Mouse (Mus musculus) intestine, postnatal 0 days (tissue): ENCODE results near the gene Mybl2. TPM values are rescaled to one million over a fixed set of nuclear protein-coding genes. Genes with fewer than 3 reads are reported as not detected.
"Not testable (repeated sequence)": the region's sequence is repeated elsewhere in the genome, so short reads cannot be mapped to it uniquely, and the experiment has no call there.

Source experiments
- ATAC-seq: fragments of 200-750 bp; cut with Nextera tagmentation; 2 replicates; pipeline ENCODE4 v1.8.0; 2017; ENCODE audit warnings: mild to moderate bottlenecking, moderate TSS enrichment, moderate library complexity
- H3K27ac ChIP-seq: fragments of 300-500 bp; sonication (generic); 2 replicates; pipeline ENCODE4 v1.5.1; 2014; ENCODE audit warnings: mild to moderate bottlenecking, low read depth, low read length, moderate library complexity
- H3K27me3 ChIP-seq: fragments of 300-500 bp; sonication (generic); replicated peaks from 2 replicates; pipeline ENCODE4 v1.6.1; 2014; ENCODE audit warnings: low read length, mixed read lengths; ENCODE audit not compliant: control insufficient read depth, insufficient read depth
- H3K36me3 ChIP-seq: fragments of 300-500 bp; sonication (generic); 2 replicates; pipeline ENCODE4 v1.6.1; 2014; ENCODE audit warnings: mild to moderate bottlenecking, moderate library complexity; ENCODE audit not compliant: control insufficient read depth, insufficient read depth
- H3K4me1 ChIP-seq: fragments of 300-500 bp; sonication (generic); replicated peaks from 2 replicates; pipeline ENCODE4 v1.6.1; 2014; ENCODE audit warnings: antibody characterized with exemption, low read length, mixed read lengths; ENCODE audit not compliant: control insufficient read depth, insufficient read depth
- H3K4me2 ChIP-seq: fragments of 300-500 bp; sonication (generic); replicated peaks from 2 replicates; pipeline ENCODE4 v1.6.1; 2014; ENCODE audit warnings: low read depth, mild to moderate bottlenecking, moderate library complexity
- H3K4me3 ChIP-seq: fragments of 300-500 bp; sonication (generic); 2 replicates; pipeline ENCODE4 v1.5.1; 2014; ENCODE audit warnings: low read depth, low read length
- H3K9ac ChIP-seq: fragments of 300-500 bp; sonication (generic); 2 replicates; pipeline ENCODE4 v1.6.1; 2014; ENCODE audit warnings: mild to moderate bottlenecking, low read depth, low read length
- H3K9me3 ChIP-seq: fragments of 300-500 bp; sonication (generic); 2 replicates; pipeline ENCODE4 v1.6.1; 2016; ENCODE audit warnings: mixed run types; ENCODE audit not compliant: control insufficient read depth
- CTCF ChIP-seq: sonication (generic); IDR thresholded peaks from 2 replicates; pipeline ENCODE4 v1.5.1; 2016; ENCODE audit warnings: low read depth, mild to moderate bottlenecking, control low read depth, antibody characterized with exemption, moderate library complexity
- WGBS: fragments of 180-500 bp; shearing (Covaris S2); extraction: QIAGEN DNeasy Blood & Tissue Kit; methylation state at CpG from one replicate; pipeline ENCODE4 v1.1.7; 2014; 5-methylcytosine and 5-hydroxymethylcytosine counted together
- polyA plus RNA-seq: library from polyadenylated mRNA; unstranded; fragments of >200 nt; fragmentation: Nextera tagmentation; extraction: Ambion mirVana; gene quantifications from 2 replicates; pipeline ENCODE4 v1.2.1, GENCODE M21; 2015

The Mybl2 gene
- polyA plus RNA-seq, 1 experiment from 2014 or later: 5.1 TPM

DNA sequence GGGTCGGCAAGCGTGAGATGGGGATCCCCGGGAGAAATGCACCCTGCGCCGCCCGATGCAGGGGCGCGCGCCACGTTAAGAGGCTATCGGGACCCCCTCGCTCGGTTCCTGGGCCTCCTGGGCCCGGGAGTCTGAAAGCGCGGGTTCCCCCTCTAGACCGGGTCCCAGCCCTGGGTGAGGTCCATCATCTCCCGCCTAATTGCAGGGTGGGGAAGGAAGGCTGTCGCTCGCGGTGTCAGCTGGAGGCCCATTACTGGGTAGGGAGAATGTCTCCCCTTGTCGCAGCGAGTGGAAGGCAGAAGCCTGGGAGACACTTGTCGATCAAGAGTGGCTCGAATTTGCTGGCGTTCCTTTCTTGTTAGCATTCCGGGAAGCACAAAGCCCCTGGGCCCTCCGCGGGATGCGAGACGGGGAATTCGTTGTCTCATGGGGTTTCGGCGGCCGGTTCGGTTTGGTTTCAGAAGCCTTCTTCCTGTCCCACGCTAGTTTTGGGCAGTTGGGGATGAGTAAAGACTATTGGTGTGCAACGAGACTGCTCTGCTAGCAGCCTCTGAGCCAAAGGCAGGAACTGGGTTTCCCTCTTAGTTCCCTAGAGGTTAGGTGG is 506 bp downstream of the Mybl2 start:
- no peak overlapping the region for H3K27ac ChIP-seq
- 0 out of 2 replicates have a peak, but pooled peaks have one; percentile 9 for ATAC-seq
- H3K4me2 ChIP-seq: peak overlapping the region; percentile 100
- H3K9me3 ChIP-seq: no peaks in the 10 kb centered on the region
- peak overlapping the region; percentile 51 for H3K9ac ChIP-seq
- no peaks in the 10 kb centered on the region for H3K4me1 ChIP-seq
- no peaks in the 10 kb centered on the region for H3K27me3 ChIP-seq
- TF ChIP-seq CTCF: no peak
- H3K36me3 ChIP-seq: no peaks in the 10 kb centered on the region
- H3K4me3 ChIP-seq: peak overlapping the region; percentile 62
- WGBS: under 1% methylated on average over 38 of the region's 38 CpGs

DNA sequence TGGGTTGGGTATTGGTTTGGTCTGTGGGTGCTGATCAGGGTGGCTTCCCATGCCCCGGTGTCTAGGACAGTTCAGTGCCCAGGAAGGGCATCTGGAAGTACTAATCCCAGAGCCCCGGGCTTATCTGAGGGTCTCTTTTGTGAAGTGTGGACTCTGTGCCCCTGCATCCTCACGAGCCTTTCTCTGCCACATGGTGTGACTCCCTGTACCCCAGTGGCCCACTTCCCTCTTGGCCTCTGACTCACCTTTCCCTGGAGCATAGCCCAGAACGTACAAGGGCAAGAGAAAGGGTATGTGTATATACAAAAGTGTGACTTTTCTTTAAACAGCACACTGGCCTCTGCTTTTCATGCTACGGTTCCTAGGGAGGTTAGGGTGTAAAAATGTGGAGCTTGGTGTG is 1.2 kb downstream of the Mybl2 start:
- no peaks in the 10 kb centered on the region for H3K36me3 ChIP-seq
- ATAC-seq: no peak
- peak overlapping the region; percentile 62 for H3K4me3 ChIP-seq
- H3K9me3 ChIP-seq: no peaks in the 10 kb centered on the region
- no peaks in the 10 kb centered on the region for H3K27me3 ChIP-seq
- peak overlapping the region; percentile 100 for H3K4me2 ChIP-seq
- no peak for TF ChIP-seq CTCF
- 30% methylated on average over 5 of the region's 5 CpGs for WGBS
- H3K27ac ChIP-seq: no peak overlapping the region
- H3K9ac ChIP-seq: 0 out of 2 replicates have a peak overlapping the region, but pooled peaks have one; percentile 51
- H3K4me1 ChIP-seq: no peaks in the 10 kb centered on the region

DNA sequence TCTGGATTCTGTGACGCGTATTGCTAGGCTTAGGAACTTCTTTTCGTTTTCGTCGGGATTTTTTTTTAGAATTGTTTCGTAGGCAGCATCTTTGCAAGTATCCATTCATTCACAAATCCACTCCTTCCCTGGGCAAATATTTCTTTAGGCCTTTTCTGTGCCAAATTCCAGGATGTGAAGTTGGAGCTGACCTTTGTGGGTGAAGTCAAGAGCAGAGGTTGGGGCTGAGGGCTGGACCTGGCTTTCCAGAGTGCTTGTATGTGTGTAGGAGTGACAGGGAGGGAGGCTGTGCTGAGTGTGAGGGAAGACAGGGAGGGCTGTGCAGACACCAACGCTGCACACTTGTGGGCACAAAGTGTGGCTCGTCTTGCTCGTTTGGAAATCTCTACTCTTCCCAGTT is 2.1 kb downstream of the Mybl2 start:
- Histone ChIP-seq H3K9me3 (no peaks in the 10 kb centered on the region), H3K4me2 (no peak overlapping the region), H3K4me1 (no peaks in the 10 kb centered on the region), H3K4me3 (no peak overlapping the region), H3K36me3 (no peaks in the 10 kb centered on the region; the same call in 1 of the 2 replicates), H3K27ac (no peak overlapping the region), H3K27me3 (no peaks in the 10 kb centered on the region), H3K9ac (no peak overlapping the region)
- TF ChIP-seq CTCF: no peak
- WGBS: 85% methylated on average over 9 of the region's 9 CpGs
- no peak for ATAC-seq

DNA sequence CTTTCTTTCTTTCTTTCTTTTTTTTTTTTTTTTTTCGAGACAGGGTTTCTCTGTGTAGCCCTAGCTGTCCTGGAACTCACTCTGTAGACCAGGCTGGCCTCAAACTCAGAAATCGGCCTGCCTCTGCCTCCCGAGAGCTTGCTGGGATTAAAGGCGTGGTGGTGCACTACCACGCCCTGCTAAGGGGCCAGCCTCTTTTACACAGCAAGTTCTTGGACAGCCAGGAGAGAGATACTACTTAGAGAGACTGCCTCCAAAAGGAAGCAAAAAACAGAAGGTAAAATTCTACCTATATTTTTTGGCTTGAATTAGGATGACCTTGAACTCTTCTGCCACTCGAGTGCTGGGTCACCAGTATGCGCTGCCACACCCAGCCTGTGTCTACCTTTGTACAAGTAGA is 4.5 kb downstream of the Mybl2 start:
- H3K9me3 ChIP-seq, H3K27ac ChIP-seq, H3K4me2 ChIP-seq, ATAC-seq, H3K27me3 ChIP-seq, H3K4me1 ChIP-seq, H3K36me3 ChIP-seq, H3K4me3 ChIP-seq, H3K9ac ChIP-seq: not testable (repeated sequence)
- WGBS: 83% methylated on average over 6 of the region's 7 CpGs

DNA sequence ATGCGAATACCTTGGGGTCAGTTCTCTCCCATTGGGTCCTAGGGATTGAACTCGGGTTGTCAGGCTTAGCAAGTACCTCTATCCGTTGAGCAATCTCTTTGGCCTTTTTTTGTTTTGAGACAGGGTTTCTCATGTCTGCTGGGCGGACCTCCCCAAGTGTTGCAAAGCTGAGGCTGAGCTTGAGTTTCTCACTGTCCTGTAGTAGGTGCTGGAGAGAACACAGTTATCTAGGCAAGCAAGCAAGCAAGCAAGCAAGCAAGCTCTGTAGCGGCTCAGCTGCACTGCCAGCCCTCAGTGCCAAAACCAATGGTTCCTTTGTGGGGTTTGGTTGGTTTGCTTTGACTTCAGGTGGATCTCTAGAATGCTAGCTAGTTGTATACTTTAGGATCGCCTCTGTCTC is 6.1 kb downstream of the Mybl2 start:
- Histone ChIP-seq H3K27me3 (no peaks in the 10 kb centered on the region), H3K9ac (no peak overlapping the region), H3K4me1 (no peaks in the 10 kb centered on the region), H3K36me3 (peaks cover 15% of the 10 kb centered on the region), H3K4me2 (no peak overlapping the region), H3K27ac (no peak overlapping the region), H3K9me3 (no peaks in the 10 kb centered on the region), H3K4me3 (no peak overlapping the region)
- no peak for ATAC-seq
- no peak for TF ChIP-seq CTCF
- 88% methylated on average over 6 of the region's 6 CpGs for WGBS

DNA sequence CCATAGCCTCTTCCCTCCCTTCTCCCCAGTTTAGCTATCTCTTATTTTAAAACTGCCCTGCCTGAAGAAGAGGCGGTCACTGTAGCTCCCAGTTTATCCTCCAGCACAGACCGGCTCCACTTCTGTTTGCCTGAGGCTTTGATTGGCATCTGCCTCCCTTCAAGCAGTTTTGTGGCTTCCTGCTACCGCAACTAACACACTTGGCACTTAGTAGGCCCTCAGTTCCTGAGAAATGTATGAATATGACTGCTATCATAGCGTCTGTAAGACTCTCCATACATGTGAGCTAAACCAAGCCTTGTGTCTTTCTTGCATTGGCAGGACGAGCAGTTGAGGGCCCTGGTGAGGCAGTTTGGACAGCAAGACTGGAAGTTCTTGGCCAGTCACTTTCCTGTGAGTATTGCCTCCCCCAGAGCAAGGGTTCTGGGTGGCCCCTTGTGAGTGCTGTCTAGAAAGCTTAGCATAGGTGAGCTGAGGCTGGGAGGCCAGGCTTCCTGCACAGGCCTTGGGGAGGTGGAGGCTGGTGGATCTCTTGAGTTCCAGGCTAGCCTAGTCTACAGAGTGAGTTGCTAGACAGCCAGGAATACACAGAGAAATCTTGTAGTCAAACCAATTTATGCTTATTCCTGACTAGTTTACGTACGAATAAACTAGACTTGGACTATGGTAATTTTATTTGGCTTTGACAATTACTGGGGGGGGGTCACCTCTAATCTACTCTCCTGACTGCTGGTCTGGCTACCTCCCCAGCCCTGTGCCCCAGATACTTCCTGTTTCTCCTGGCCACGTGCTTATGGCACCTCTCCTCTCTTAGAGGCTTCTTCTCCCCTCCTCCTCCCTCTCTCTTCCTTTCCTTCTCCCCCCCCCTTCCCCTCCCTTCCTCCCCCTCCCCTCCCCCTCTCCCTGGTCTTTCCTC is 7.0 kb downstream of the Mybl2 start:
- Histone ChIP-seq H3K4me1 (no peaks in the 10 kb centered on the region), H3K27ac (no peak overlapping the region), H3K4me3 (no peak overlapping the region), H3K9ac (no peak overlapping the region), H3K4me2 (no peak overlapping the region), H3K36me3 (peaks cover 15% of the 10 kb centered on the region), H3K27me3 (no peaks in the 10 kb centered on the region), H3K9me3 (no peaks in the 10 kb centered on the region)
- TF ChIP-seq CTCF: no peak
- 85% methylated on average over 8 of the region's 8 CpGs for WGBS
- ATAC-seq: no peak
